Mouse (Mus musculus) adrenal gland, adult 18-20 months (tissue): ENCODE measurements around the gene Kansl2. TPM values are rescaled to one million over a fixed set of nuclear protein-coding genes. Genes with fewer than 3 reads are reported as not detected.
A peak's percentile ranks its signal among the peaks of the same experiment; 100 is the strongest.

Source experiments
- DNase-seq, 2 experiments: peaks; one replicate each; pipeline ENCODE4 v3.0.0; 2021 to 2022; ENCODE audit warnings: low spot score in 2 of 2
- microRNA-seq, 2 experiments: library from miRNA; unstranded; fragments of <30 nt; microRNA quantifications; one replicate each; pipeline ENCODE4 v1.2.0; 2021; ENCODE audit warnings: borderline number of aligned reads in 2 of 2
- total RNA-seq, 2 experiments: library from RNA; stranded (reverse); gene quantifications; 1 replicate in 1 of 2; 2 replicates in 1 of 2; pipeline ENCODE4 v1.2.3; 2021

Kansl2 gene
- total RNA-seq, 2 experiments from 2014 or later = 79.2 to 90.9 TPM

DNA sequence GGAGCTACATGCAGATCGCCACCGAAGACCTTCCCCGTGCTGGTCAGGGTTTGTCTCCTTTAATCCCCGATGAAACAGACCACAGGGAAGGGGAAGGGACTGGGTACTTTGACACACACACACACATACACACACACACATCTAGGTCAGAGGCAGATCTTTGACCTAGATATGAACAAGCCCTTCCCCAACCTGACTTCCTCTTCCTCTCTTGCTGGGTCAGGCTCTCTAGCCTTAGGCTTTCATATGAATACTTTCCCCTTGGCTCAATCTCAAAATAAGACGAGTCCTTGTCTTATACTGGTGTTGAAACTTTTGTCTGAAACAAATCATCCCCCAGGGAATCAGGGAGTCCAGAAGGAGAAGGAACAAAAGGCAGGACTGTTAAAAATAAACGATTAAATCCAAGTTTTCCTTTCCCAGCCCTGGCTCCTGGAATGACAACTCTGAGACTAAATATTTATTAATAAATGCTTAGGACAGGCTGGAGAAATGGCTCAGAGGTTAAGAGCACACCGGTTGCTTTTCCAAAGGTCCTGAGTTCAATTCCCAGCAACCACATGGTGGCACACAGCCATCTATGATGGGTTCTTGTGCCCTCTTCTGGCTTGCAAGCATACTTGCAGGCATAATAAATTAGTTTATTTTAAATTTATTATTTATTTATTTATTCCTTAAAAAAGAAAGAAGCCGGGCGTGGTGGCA lies 27.7 kb downstream of the Kansl2 start:
- no peak for DNase-seq

DNA sequence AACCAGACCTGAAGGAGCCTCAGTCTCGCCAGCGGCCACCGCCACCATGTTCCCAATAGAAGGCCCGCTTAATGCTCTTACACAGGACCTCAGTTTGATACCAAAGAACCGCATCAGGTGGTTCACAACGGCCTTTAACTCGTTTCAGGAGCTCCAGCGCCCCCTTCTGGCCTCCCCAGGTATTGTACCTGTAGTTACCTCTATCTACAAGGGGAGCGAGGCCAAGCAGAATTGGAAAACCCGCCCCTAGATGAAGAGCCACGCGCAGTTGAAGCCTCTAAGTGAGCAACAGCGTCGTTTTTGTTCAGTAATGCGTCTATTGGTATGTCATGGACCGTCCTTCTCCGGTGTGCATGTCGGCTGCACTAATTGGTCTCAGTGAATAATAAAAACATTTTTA lies 29.6 kb downstream of the Kansl2 start:
- DNase-seq = peak; percentile 49 to 70

DNA sequence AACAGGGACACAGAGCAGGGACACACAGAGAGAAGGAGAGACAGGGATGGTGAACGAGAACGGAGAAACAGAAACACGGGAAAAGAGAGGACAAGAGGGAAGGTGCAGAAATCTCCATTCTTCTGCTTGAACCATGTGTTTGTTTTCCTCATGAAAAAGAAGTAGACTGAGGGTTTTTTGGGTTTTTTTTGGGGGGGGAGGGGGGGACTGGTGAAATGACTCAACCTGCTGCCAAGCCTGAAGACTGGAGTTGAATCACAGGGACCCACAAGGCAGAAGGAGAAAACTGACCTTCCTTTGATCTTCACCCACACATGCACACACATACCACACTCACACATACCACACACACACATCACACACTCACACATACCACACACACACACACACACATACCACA lies 30.7 kb downstream of the Kansl2 start:
- DNase-seq = no peak

DNA sequence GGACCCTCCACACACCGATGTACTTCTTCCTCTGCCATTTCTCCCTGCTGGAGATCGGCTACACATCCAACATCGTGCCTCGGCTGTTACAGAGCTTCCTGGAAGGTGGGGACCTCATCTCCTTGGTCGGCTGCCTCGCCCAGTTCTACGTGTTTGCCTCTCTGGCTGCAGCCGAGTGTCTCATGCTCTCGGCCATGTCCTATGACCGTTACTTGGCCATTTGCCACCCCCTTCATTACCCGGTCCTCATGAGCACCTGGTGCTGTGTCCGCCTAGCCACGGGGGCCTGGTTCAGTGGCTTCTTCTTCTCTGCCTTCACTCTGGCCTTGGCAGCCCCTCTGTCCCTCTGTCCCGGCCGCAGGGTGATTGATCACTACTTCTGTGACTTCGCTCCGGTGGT lies 36.4 kb downstream of the Kansl2 start:
- no peak for DNase-seq

DNA sequence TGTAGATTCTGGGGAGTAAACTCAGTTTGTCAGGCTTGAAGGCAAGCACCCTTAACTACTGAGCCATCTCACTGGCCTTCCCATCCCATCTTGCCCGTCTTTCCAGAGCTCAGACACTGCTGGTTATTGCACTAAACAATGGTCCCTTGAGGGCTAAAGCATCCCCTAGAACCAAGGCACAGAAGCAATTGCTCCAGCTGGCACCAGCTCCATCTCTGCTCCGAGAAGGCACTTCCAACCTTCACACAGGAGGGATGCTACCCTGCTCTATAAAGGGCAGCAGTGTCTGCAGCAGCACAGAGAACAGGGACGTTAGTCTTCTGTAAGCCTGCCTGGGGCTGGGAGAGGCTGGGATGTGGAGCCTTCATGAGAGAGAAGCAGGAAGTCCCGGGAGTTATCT lies 42.0 kb downstream of the Kansl2 start, which contains the start of gene Olfr279:
Gene Olfr279, plus strand, starts transcription at position 301 of the 400 bp plus-strand sequence.
- no peak for DNase-seq

DNA sequence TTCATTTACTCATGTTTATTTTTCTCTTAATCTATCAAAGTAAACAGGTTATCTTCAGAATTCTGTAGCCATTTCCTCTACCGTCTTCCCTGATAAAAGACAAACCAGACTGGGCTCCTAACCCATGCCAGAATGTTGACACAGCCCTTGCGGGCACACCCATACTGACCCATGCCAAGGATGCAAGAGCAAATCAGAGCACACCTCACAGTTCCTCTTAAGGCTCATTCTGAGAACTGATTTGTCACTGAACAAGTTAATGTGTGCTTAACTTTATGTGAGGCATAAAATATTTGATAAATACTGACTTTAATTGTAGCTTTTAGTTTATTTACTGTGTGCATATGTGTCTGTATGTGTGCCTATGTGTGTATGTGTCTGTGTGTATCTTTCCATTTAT lies 42.7 kb downstream of the Kansl2 start:
- no peak for DNase-seq

DNA sequence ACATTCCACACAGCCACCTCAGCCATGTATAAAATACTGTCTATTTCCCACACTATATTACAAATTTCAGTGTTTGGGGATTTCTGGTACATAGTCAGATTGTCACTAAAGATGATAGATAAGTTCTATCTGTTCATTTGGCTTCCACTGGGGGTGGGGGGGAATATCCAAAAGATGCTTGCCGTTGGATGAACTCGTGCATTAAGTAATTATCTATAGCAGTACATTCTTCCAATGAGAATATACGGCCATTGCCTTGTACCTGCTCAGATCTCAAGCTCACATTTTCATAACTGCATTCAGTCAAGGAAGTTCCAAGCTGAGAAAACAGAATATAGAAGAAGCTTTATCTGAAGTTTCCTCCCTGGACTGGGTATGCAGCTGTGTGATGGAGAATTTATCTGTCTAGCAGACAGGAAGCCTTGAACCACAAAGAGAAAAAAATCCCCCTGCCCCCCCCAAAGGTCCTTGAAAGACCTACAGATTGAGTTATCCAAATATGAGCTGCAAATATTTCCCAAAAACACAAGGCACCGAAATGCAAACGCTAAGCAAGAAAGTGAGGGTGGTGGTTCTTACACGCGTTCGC lies 47.5 kb downstream of the Kansl2 start:
- DNase-seq = no peak

DNA sequence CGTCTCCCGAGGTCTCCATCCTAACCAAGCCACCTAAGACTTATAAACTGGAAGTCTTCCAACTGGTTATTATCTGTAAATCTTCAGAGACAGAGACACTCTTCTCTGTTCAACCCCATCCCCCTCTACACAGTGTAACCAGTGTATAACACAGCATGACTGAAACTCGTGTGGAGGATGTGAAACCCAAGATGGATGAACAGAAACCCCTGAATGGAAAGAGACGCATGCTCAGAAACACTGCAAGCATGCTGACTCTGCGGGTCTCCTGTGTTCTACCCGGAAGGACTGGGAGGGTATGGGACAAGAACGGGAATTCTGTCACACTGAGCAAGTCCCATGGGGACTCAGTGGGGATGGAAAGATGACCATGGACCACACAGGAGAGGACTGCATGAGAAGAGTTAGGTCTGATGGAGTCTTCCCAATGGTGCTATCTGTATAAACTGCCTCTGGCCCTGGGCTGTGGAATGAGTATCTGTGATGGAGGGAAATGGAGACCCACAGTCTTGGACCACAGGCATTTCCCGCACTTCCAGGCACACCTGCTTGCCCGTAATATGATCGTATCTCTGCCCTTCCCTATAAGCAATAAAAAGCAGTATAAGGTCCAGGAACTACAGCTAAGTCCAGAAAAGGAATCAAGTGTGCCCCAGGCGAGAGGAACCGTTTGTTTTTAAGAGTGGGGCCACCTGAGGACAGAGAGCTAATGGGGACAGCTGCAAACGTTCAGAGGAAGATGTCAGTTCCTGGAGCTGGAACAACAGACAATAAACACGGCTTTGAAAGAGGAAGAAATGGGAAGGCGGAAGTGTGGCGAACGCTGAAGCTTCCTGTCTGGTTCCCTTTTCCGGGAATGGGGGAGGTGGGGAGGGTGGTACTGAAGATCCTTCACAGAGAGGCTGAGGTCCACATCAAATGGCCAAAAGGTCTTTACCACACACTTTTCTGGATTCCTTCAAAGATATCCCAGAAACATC lies 49.9 kb downstream of the Kansl2 start:
- DNase-seq = no peak

DNA sequence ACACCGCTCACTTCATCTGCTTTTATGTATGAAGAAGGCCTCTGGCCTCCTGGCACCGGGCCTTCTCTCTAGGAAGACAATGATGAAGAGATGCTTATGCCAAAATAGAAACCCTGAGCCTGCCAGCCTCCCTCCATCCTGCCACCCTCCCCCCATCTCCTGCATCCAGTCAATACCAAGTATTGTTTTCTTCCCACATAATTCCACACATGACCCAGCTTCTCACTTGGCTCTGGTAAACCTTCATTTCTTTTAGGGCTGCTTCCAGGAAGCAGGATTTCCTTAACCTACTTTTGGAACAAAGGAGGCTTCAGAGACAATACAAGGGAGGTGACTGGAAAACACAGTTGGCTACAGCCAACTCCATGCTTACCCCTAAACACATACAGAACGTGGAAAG lies 51.4 kb downstream of the Kansl2 start, which contains the start of gene Lalba:
Gene Lalba, minus strand, starts transcription at position 21 of the 400 bp plus-strand sequence.
- DNase-seq = no peak

DNA sequence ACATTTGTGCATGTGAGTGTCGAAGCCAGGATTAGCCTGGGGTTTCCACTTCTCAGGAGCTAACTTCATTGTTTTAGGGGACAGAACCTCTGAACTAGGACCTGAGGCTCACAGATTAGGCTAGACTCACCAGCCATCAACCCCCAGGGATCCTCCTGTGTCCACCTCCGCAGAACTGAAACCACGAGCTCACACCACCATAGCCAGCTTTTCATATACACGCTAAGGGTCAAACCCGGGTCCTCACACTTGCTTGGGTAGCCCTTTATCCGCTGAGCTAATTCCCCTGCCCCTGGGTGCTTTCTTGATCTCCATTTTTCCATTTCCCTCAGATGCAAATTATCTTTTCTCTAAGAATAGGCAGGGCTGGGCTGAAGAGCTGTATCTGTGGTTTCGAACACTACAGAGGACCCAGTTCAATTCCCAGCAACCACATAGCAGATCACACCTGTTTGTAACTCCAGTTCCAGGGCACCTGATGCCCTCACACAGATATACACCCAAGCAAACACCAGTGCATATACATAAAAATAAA lies 54.4 kb downstream of the Kansl2 start:
- no peak for DNase-seq

DNA sequence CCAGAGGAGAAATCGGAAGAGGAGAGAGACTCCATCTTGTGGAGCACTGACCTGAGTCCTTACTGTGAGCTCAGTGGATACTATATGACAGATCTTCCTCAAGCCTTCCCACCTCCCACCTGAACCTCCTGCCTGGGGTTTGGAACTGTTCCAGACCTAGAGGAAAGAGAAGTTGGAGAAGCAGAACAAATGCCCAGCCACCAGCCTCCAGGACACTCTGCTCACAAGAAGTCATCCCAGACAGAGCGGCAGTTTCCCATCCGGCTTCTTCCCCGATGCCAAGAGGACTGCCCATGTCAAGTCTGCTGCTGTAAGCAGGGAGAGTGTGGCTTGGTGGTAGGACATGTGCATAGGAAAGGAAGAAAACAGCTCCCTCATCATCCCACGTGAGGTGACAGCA lies 57.8 kb downstream of the Kansl2 start:
- DNase-seq = no peak

DNA sequence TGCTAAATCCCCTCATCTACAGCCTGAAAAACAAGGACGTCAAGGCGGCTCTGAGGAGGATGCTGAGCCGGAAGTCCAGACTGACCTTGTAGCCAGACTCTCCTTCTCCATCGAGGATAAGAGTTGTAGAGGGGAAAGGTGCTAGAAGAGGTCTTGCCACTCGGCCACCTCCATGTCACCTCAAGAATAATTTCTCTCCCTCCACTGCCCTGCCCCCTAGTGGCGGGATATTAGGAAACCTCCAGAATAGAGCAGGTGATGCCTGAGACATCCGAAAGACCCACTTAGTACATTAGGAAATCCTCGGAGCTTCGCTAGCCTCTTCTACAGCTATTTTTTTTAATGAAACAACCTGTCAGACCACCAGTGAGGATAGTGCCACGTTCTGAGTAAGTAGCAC lies 58.7 kb downstream of the Kansl2 start:
- peak; percentile 48 to 59 for DNase-seq

DNA sequence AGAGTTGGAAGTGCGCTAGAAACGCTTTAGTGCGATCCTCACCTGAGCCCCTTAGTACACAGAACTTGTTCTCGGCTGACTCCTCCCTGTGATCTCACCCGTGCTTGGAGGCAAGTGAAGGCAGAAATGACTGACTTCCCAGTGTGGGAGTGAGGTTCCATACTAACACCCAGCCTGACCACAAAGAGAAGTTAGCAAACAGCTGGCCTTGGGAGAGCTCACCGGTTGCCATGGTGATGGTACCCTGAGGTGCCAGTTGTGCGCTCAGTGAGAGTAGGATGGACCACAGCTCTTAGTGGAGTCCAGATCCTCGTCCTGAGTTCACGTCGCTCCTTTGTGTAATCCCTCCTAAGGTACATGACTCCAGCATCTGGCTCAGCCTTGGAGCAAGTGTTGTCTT lies 59.1 kb downstream of the Kansl2 start:
- no peak for DNase-seq

DNA sequence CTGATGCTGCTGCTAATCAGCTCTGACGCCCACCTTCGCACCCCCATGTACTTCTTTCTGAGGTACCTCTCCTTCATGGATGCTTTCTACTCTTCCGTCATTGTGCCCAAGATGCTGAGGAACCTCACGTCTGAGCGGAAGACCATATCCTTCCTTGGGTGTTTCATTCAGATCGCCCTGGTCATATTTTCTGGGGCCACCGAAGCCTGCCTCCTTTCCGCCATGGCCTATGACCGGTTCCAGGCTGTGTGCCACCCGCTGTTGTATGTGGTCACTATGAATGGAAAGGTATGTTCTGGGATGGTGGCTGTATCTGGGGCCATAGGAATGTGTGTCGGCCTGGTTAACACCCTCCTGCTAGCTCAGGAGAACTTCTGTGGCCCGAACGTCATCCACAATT lies 62.5 kb downstream of the Kansl2 start:
- no peak for DNase-seq

DNA sequence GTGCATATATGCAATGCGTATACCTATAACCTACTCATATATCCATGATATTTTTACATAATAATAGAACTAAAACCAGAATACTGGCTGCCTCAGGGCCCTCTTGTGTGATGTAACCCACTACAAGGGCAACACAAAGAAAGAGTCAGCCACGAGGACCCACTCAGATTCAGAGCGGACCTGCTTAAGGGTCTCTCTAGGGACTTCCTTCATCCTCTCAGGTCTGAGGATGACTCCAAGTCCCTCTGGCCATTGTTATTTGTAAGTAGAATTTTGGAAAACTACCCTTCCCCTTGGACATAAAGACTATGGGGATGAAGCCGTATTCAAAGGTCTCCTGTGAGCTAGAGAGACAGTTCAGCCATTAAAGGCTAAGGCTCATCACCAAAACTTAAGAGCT lies 64.5 kb downstream of the Kansl2 start, which contains the start of gene OR5BS1P:
Gene OR5BS1P, plus strand, starts transcription at position 301 of the 400 bp plus-strand sequence.
- DNase-seq = no peak

Small RNAs within 50 kb of the gene (microRNA-seq; reads per million reads assigned to microRNA genes)
- 67.4 to 75.2 reads per million in 2 experiments for gene Mir1291

Other genes with a start within 250 kb of the Kansl2 start
- gene Zfp641, start 238.1 kb downstream of the Kansl2 start, total RNA-seq = 1 to 10 TPM; 3.8 to 4.6 TPM
- gene Olfr285, start 216.9 kb downstream of the Kansl2 start, total RNA-seq = not detected
- not detected for gene Olfr284, start 193.3 kb downstream of the Kansl2 start, total RNA-seq
- gene Olfr283, start 153.3 kb downstream of the Kansl2 start, total RNA-seq = not detected
- not detected for gene Olfr282, start 103.0 kb downstream of the Kansl2 start, total RNA-seq
- not detected for gene Olfr281, start 81.7 kb downstream of the Kansl2 start, total RNA-seq
- not detected for gene OR5BS1P, start 64.4 kb downstream of the Kansl2 start, total RNA-seq
- not detected for gene Lalba, start 51.5 kb downstream of the Kansl2 start, total RNA-seq
- not detected for gene Olfr279, start 41.9 kb downstream of the Kansl2 start, total RNA-seq
- 10 to 100 TPM; 52.5 to 65.9 TPM for gene Ccnt1, start 36.7 kb upstream of the Kansl2 start, total RNA-seq
- gene 4930415O20Rik, start 36.7 kb upstream of the Kansl2 start, total RNA-seq = 1 to 10 TPM in 1 of 2 experiments, not detected in 1; 1.2 TPM
- 10 to 100 TPM; 48.7 to 83.1 TPM for gene Adcy6, start 75.8 kb upstream of the Kansl2 start, total RNA-seq
- gene Cacnb3, start 96.6 kb upstream of the Kansl2 start, total RNA-seq = 10 to 100 TPM; 11.9 to 14.3 TPM
- 10 to 100 TPM; 80.7 to 83.8 TPM for gene Ddx23, start 128.6 kb upstream of the Kansl2 start, total RNA-seq
- gene Rnd1, start 143.2 kb upstream of the Kansl2 start, total RNA-seq = 1 to 10 TPM; 2.0 to 7.6 TPM
- gene Ccdc65, start 173.9 kb upstream of the Kansl2 start, total RNA-seq = under 1 TPM; 0.43 to 0.45 TPM
- 1 to 10 TPM; 4.7 to 6.7 TPM for gene Fkbp11, start 193.9 kb upstream of the Kansl2 start, total RNA-seq
- gene Arf3, start 228.9 kb upstream of the Kansl2 start, total RNA-seq = 100 to 1,000 TPM; 104 to 145 TPM
- 1 to 10 TPM in 1 of 2 experiments, under 1 TPM in 1; 0.36 to 3.1 TPM for gene Wnt10b, start 243.9 kb upstream of the Kansl2 start, total RNA-seq